Mouse (Mus musculus): ENCODE results near the gene Mxd3. TPM values are rescaled to one million over a fixed set of nuclear protein-coding genes. Genes with fewer than 3 reads are reported as not detected.

The Mxd3 gene
- polyA plus RNA-seq, 1 experiment from 2014 or later: 5.9 TPM

DNA sequence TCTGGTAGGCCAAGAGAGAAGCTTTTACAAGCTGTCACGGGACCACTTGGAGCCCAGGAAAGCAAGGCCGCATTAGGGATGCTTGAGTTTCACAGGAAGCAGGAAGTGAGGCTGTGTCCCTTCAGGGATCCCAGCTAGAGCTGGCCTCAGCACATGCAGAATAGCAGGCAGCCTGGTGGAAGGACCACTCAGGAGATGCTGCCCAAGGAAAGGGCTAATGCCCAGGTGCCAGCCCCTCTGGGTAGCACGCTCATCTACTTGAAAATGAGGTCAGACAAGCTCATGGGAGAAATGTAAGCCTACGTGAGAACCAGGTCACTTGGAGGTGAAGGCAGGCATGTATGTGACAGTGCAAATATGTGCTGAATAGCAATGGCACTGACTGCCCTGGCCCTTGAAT is 2.5 kb downstream of the Mxd3 start:
- H3K9ac ChIP-seq (replicated peaks; ENCODE audit: low read depth, low read length): 0 out of 2 replicates have a peak overlapping the region, but pooled peaks have one; percentile 11
- H3K27ac ChIP-seq (ENCODE audit: low read depth, low read length): peak overlapping the region; percentile 22; the same call in 1 of the 2 replicates
- no peak overlapping the region for H3K4me3 ChIP-seq (ENCODE audit: low read depth, low read length)
- peaks cover 21% of the 10 kb centered on the region for H3K36me3 ChIP-seq (ENCODE audit: control insufficient read depth, insufficient read depth, low read length)
- H3K4me1 ChIP-seq (ENCODE audit: control insufficient read depth, insufficient read depth, low read length): peaks cover 30% of the 10 kb centered on the region; the same call in 1 of the 2 replicates
- H3K4me2 ChIP-seq (ENCODE audit: low read depth, low read length): no peak overlapping the region
- no peak for ATAC-seq (ENCODE audit: low read depth)
- no peaks in the 10 kb centered on the region for H3K27me3 ChIP-seq (ENCODE audit: control insufficient read depth, insufficient read depth, low read length)
- H3K9me3 ChIP-seq (ENCODE audit: control insufficient read depth, low read length): no peaks in the 10 kb centered on the region
- WGBS: 56% methylated on average over 4 of the region's 4 CpGs

DNA sequence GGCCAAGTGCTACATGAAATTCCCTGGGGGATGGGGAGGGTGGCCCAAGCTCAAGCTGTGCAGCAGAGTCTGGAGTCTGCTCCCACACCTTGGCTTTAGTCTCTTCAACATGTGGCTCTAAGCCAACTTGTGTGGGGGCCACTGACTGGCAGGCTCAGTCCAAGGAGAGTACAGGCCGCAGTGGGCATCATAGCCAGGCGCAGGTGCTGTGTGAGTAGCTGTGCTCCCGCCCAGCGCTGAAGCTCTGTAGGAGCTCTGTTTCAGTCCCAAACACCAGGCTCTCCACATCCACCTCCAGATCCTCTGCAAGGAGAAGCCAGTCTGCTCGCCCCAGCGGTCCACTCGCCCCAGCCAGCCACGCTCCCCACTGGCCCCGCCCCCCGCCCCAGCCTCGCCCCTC is 4.0 kb downstream of the Mxd3 start:
- no peaks in the 10 kb centered on the region for H3K9me3 ChIP-seq (ENCODE audit: control insufficient read depth, low read length)
- H3K36me3 ChIP-seq (ENCODE audit: control insufficient read depth, insufficient read depth, low read length): peaks cover 21% of the 10 kb centered on the region
- no peak overlapping the region for H3K4me3 ChIP-seq (ENCODE audit: low read depth, low read length)
- H3K27ac ChIP-seq (ENCODE audit: low read depth, low read length): no peak overlapping the region
- 83% methylated on average over 11 of the region's 11 CpGs for WGBS
- H3K27me3 ChIP-seq (ENCODE audit: control insufficient read depth, insufficient read depth, low read length): no peaks in the 10 kb centered on the region
- no peak overlapping the region for H3K9ac ChIP-seq (replicated peaks; ENCODE audit: low read depth, low read length)
- no peak overlapping the region for H3K4me2 ChIP-seq (ENCODE audit: low read depth, low read length)
- no peak for ATAC-seq (ENCODE audit: low read depth)
- peaks cover 36% of the 10 kb centered on the region; the same call in 1 of the 2 replicates for H3K4me1 ChIP-seq (ENCODE audit: control insufficient read depth, insufficient read depth, low read length)

GRCm38 (mm10) chr13:55322130-55322825 is 7.3 kb downstream of the Mxd3 start:
- no peak; the same call in 1 of the 2 replicates for ATAC-seq (ENCODE audit: low read depth)
- 1% methylated on average over 29 of the region's 31 CpGs for WGBS
- H3K36me3 ChIP-seq (ENCODE audit: control insufficient read depth, insufficient read depth, low read length): peaks cover 28% of the 10 kb centered on the region

GRCm38 (mm10) chr13:55321434-55322129 is 8.0 kb downstream of the Mxd3 start, which contains the start of gene Rab24:
TSS of gene Rab24 (minus strand) at chr13:55321946.
- Histone ChIP-seq H3K4me1 (ENCODE audit: control insufficient read depth, insufficient read depth, low read length) (peaks cover 21% of the 10 kb centered on the region; the same call in 1 of the 2 replicates), H3K9ac (replicated peaks; ENCODE audit: low read depth, low read length) (peak within 1 kb of the TSS; percentile 95), H3K9me3 (ENCODE audit: control insufficient read depth, low read length) (no peaks in the 10 kb centered on the region), H3K4me3 (ENCODE audit: low read depth, low read length) (peak within 1 kb of the TSS; percentile 100), H3K27ac (ENCODE audit: low read depth, low read length) (peak within 1 kb of the TSS; percentile 74), H3K27me3 (ENCODE audit: control insufficient read depth, insufficient read depth, low read length) (no peaks in the 10 kb centered on the region), H3K36me3 (ENCODE audit: control insufficient read depth, insufficient read depth, low read length) (peaks cover 33% of the 10 kb centered on the region), H3K4me2 (ENCODE audit: low read depth, low read length) (peak within 1 kb of the TSS; percentile 86)
- ATAC-seq (ENCODE audit: low read depth): peak; percentile 91
- under 1% methylated on average over 71 of the region's 73 CpGs for WGBS

More at GRCm38 (mm10) chr13:55322130-55322825, 7.3 kb downstream of the Mxd3 start:
- peak overlapping the region; percentile 74; the same call in 1 of the 2 replicates for H3K27ac ChIP-seq (ENCODE audit: low read depth, low read length)
- H3K9me3 ChIP-seq (ENCODE audit: control insufficient read depth, low read length): no peaks in the 10 kb centered on the region
- H3K9ac ChIP-seq (replicated peaks; ENCODE audit: low read depth, low read length): peak overlapping the region; percentile 95
- no peaks in the 10 kb centered on the region for H3K27me3 ChIP-seq (ENCODE audit: control insufficient read depth, insufficient read depth, low read length)
- peak overlapping the region; percentile 100 for H3K4me3 ChIP-seq (ENCODE audit: low read depth, low read length)
- H3K4me2 ChIP-seq (ENCODE audit: low read depth, low read length): peak overlapping the region; percentile 86
- H3K4me1 ChIP-seq (ENCODE audit: control insufficient read depth, insufficient read depth, low read length): peaks cover 24% of the 10 kb centered on the region; the same call in 1 of the 2 replicates

- H3K4me2 ChIP-seq (ENCODE audit: low read depth, low read length): peak within 1 kb of the TSS; percentile 86
- peaks cover 21% of the 10 kb centered on the region; the same call in 1 of the 2 replicates for H3K4me1 ChIP-seq (ENCODE audit: control insufficient read depth, insufficient read depth, low read length)
- H3K27ac ChIP-seq (ENCODE audit: low read depth, low read length): no peak within 1 kb of the TSS; the same call in 1 of the 2 replicates
- H3K27me3 ChIP-seq (ENCODE audit: control insufficient read depth, insufficient read depth, low read length): no peaks in the 10 kb centered on the region
- peak within 1 kb of the TSS; percentile 95 for H3K9ac ChIP-seq (replicated peaks; ENCODE audit: low read depth, low read length)
- WGBS: 92% methylated on average over 4 of the region's 4 CpGs
- peak within 1 kb of the TSS; percentile 100 for H3K4me3 ChIP-seq (ENCODE audit: low read depth, low read length)
- no peak for ATAC-seq (ENCODE audit: low read depth)
- H3K36me3 ChIP-seq (ENCODE audit: control insufficient read depth, insufficient read depth, low read length): peaks cover 34% of the 10 kb centered on the region
- no peaks in the 10 kb centered on the region for H3K9me3 ChIP-seq (ENCODE audit: control insufficient read depth, low read length)
Observed at GRCm38 (mm10) chr13:55319931-55320533, 9.6 kb downstream of the Mxd3 start, which contains the start of gene Prelid1. TSS of gene Prelid1 (plus strand) at chr13:55320500.

- peaks cover 42% of the 10 kb centered on the region for H3K36me3 ChIP-seq (ENCODE audit: control insufficient read depth, insufficient read depth, low read length)
Observed at GRCm38 (mm10) chr13:55318351-55318750, 11.3 kb downstream of the Mxd3 start.

DNA sequence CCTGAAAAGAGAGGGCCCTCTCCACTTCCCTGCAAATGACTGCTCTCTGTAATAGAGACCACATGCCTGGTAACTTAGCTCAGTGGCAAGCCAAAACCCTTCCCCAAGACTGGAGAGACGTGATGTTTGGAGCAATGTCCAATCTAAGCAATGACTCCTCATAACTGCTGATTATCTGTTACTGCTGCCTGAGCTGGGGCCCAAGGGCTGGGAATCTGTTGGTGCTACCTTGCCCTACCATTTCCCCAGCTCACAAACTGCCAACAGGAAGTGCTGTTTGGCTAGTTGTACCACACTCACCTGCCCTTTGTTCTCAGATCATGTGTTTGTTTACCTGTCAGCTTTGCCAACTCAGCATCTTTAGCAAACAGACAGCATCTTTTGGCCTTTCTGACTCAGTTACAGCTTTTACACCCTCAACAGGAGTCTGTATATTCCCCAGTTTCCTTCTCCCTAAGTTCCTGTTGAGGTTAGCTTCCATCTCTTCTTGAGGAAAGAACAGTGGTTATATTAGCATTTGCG is 14.7 kb downstream of the Mxd3 start:
- Histone ChIP-seq H3K9ac (replicated peaks; ENCODE audit: low read depth, low read length) (no peak overlapping the region), H3K9me3 (ENCODE audit: control insufficient read depth, low read length) (no peaks in the 10 kb centered on the region), H3K4me1 (ENCODE audit: control insufficient read depth, insufficient read depth, low read length) (no peaks in the 10 kb centered on the region), H3K4me3 (ENCODE audit: low read depth, low read length) (no peak overlapping the region), H3K27me3 (ENCODE audit: control insufficient read depth, insufficient read depth, low read length) (no peaks in the 10 kb centered on the region), H3K27ac (ENCODE audit: low read depth, low read length) (no peak overlapping the region), H3K4me2 (ENCODE audit: low read depth, low read length) (no peak overlapping the region), H3K36me3 (ENCODE audit: control insufficient read depth, insufficient read depth, low read length) (peaks cover 60% of the 10 kb centered on the region)
- ATAC-seq (ENCODE audit: low read depth): no peak
- 85% methylated on average over 2 of the region's 2 CpGs for WGBS

More at GRCm38 (mm10) chr13:55318351-55318750, 11.3 kb downstream of the Mxd3 start:
- WGBS: 86% methylated on average over 3 of the region's 3 CpGs
- ATAC-seq (ENCODE audit: low read depth): no peak
- no peaks in the 10 kb centered on the region for H3K9me3 ChIP-seq (ENCODE audit: control insufficient read depth, low read length)
- no peaks in the 10 kb centered on the region for H3K27me3 ChIP-seq (ENCODE audit: control insufficient read depth, insufficient read depth, low read length)
- peaks cover 15% of the 10 kb centered on the region; the same call in 1 of the 2 replicates for H3K4me1 ChIP-seq (ENCODE audit: control insufficient read depth, insufficient read depth, low read length)
- no peak overlapping the region for H3K4me3 ChIP-seq (ENCODE audit: low read depth, low read length)
- no peak overlapping the region for H3K9ac ChIP-seq (replicated peaks; ENCODE audit: low read depth, low read length)
- no peak overlapping the region for H3K4me2 ChIP-seq (ENCODE audit: low read depth, low read length)
- H3K27ac ChIP-seq (ENCODE audit: low read depth, low read length): no peak overlapping the region

GRCm38 (mm10) chr13:55313051-55313450 is 16.6 kb downstream of the Mxd3 start:
- Histone ChIP-seq H3K27me3 (ENCODE audit: control insufficient read depth, insufficient read depth, low read length) (no peaks in the 10 kb centered on the region), H3K9ac (replicated peaks; ENCODE audit: low read depth, low read length) (no peak overlapping the region), H3K27ac (ENCODE audit: low read depth, low read length) (no peak overlapping the region), H3K4me3 (ENCODE audit: low read depth, low read length) (no peak overlapping the region), H3K36me3 (ENCODE audit: control insufficient read depth, insufficient read depth, low read length) (peaks cover 64% of the 10 kb centered on the region), H3K4me2 (ENCODE audit: low read depth, low read length) (no peak overlapping the region), H3K4me1 (ENCODE audit: control insufficient read depth, insufficient read depth, low read length) (no peaks in the 10 kb centered on the region), H3K9me3 (ENCODE audit: control insufficient read depth, low read length) (no peaks in the 10 kb centered on the region)
- ATAC-seq (ENCODE audit: low read depth): no peak
- 81% methylated on average over 9 of the region's 9 CpGs for WGBS
